In the genomic region with DNA sequence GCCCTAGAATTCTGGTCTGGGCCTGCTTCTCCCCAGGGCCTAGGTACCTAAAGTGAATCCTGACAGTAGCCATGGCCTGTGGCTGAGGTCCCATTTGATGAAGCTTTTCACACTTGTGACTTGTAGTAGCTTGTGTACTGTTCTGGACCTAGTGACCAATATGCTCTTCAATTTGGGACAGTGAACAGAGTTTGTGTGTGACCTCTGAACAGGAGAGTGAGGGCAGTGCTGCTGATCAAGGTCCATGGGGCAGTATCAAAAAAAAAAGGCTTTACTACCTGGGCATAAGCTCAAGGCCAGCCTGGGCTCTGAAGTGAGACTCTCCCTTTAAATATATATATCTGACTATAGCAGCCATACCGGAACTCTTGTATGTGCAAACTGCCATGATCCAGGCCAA, we compare ENCODE assay signal across 42 mouse cellular contexts. TPM values are rescaled to one million over a fixed set of nuclear protein-coding genes. Genes with fewer than 3 reads are reported as not detected.
"Had no signal": no experiment of that assay in that cellular context is flagged by ENCODE, and none has a peak within 500 bp of the region (broad histone marks: within the 10 kb centered on the region; RNA-seq: fewer than 3 reads in every experiment).

No protein-coding gene starts in this region.

- H3K27ac ChIP-seq: left cerebral cortex, adult 2 months; limb, embryonic 10.5 days; limb, embryonic 12.5 days; limb, embryonic 13.5 days; limb, embryonic 15.5 days; liver, embryonic 12.5 days; liver, embryonic 13.5 days; liver, embryonic 14.5 days; liver, embryonic 15.5 days; lung, embryonic 15.5 days; macrophage; midbrain, embryonic 10.5 days; midbrain, embryonic 12.5 days; midbrain, embryonic 13.5 days; midbrain, embryonic 15.5 days; neural tube, embryonic 12.5 days had no signal

- ATAC-seq: liver, embryonic 12.5 days; lung, postnatal 0 days; midbrain, embryonic 13.5 days; midbrain, embryonic 15.5 days; midbrain, embryonic 16.5 days had no signal

- H3K4me2 ChIP-seq: limb, embryonic 12.5 days; limb, embryonic 13.5 days; limb, embryonic 15.5 days; liver, embryonic 12.5 days; liver, embryonic 13.5 days; liver, embryonic 15.5 days; lung, embryonic 14.5 days; lung, embryonic 15.5 days; midbrain, embryonic 11.5 days; midbrain, embryonic 12.5 days; midbrain, embryonic 13.5 days; midbrain, embryonic 15.5 days; neural tube, embryonic 12.5 days had no signal

- DNase-seq: left cerebral cortex, postnatal 4 days; liver, embryonic 13.5 days; lung, adult 18-20 months; lung, adult 2 months; lung, embryonic 14.5 days; lung, postnatal 10 days; lung, postnatal 14 days; lung, postnatal 36 days; lung, postnatal 4 days; midbrain, embryonic 14.5 days had no signal

- H3K4me1 ChIP-seq: limb, embryonic 10.5 days; limb, embryonic 12.5 days; limb, embryonic 13.5 days; limb, embryonic 15.5 days; liver, embryonic 12.5 days; liver, embryonic 13.5 days; liver, embryonic 15.5 days; lung, embryonic 15.5 days; midbrain, embryonic 10.5 days; midbrain, embryonic 12.5 days; midbrain, embryonic 13.5 days; midbrain, embryonic 15.5 days; neural tube, embryonic 12.5 days had no signal

- H3K27me3 ChIP-seq: limb, embryonic 12.5 days; limb, embryonic 13.5 days; limb, embryonic 15.5 days; liver, embryonic 12.5 days; liver, embryonic 13.5 days; liver, embryonic 15.5 days; lung, embryonic 15.5 days; megakaryocyte, embryonic 14.5 days; midbrain, embryonic 12.5 days; midbrain, embryonic 13.5 days; midbrain, embryonic 15.5 days; neural tube, embryonic 12.5 days had no signal

- H3K9ac ChIP-seq: limb, embryonic 12.5 days; limb, embryonic 13.5 days; limb, embryonic 15.5 days; liver, embryonic 12.5 days; liver, embryonic 13.5 days; liver, embryonic 14.5 days; liver, embryonic 15.5 days; lung, embryonic 14.5 days; lung, embryonic 15.5 days; midbrain, embryonic 12.5 days; midbrain, embryonic 13.5 days; midbrain, embryonic 15.5 days; neural tube, embryonic 12.5 days had no signal

- H3K4me3 ChIP-seq: left cerebral cortex, adult 2 months; limb, embryonic 10.5 days; limb, embryonic 12.5 days; limb, embryonic 13.5 days; limb, embryonic 15.5 days; liver, embryonic 12.5 days; liver, embryonic 13.5 days; liver, embryonic 15.5 days; lung, embryonic 15.5 days; megakaryocyte, embryonic 14.5 days; midbrain, embryonic 10.5 days; midbrain, embryonic 12.5 days; midbrain, embryonic 13.5 days; midbrain, embryonic 15.5 days; myocyte; neural tube, embryonic 12.5 days had no signal

- H3K9me3 ChIP-seq: limb, embryonic 10.5 days; limb, embryonic 12.5 days; limb, embryonic 13.5 days; limb, embryonic 15.5 days; liver, embryonic 12.5 days; liver, embryonic 13.5 days; liver, embryonic 15.5 days; lung, embryonic 15.5 days; megakaryocyte, embryonic 14.5 days; midbrain, embryonic 10.5 days; midbrain, embryonic 12.5 days; midbrain, embryonic 13.5 days; midbrain, embryonic 15.5 days; neural tube, embryonic 12.5 days had no signal

RNA-seq across cellular contexts. Expression of a gene that starts 17.7 kb away (rescaled TPM):
- total RNA-seq: left cerebral cortex, adult 18-20 months; left cerebral cortex, adult 8-10 months; left cerebral cortex, postnatal 10 days; left cerebral cortex, postnatal 14 days; left cerebral cortex, postnatal 25 days; megakaryocyte, adult 5-6 weeks; midbrain, postnatal 0 days; monocyte, adult 5-6 weeks had no signal
- polyA plus RNA-seq: macrophage had no signal

RNA-seq across cellular contexts. Expression of a gene that starts 24.6 kb away (rescaled TPM):
- total RNA-seq: left cerebral cortex, adult 18-20 months; left cerebral cortex, adult 2 months; left cerebral cortex, adult 8-10 months; left cerebral cortex, postnatal 10 days; left cerebral cortex, postnatal 14 days; left cerebral cortex, postnatal 25 days; left cerebral cortex, postnatal 36 days; left cerebral cortex, postnatal 4 days; midbrain, postnatal 0 days; monocyte, adult 5-6 weeks had no signal
- polyA plus RNA-seq: limb, embryonic 10.5 days; limb, embryonic 11.5 days; liver, embryonic 12.5 days; lung, adult 2 months; lung, embryonic 14.5 days; macrophage; midbrain, embryonic 11.5 days; midbrain, embryonic 12.5 days; midbrain, embryonic 14.5 days; midbrain, embryonic 15.5 days; midbrain, embryonic 16.5 days; midbrain, postnatal 0 days; myocyte; neural tube, embryonic 11.5 days; neural tube, embryonic 12.5 days had no signal

RNA-seq across cellular contexts. Expression of a gene that starts 59.1 kb away (rescaled TPM):
- total RNA-seq: megakaryocyte, adult 5-6 weeks; monocyte, adult 5-6 weeks had no signal
- polyA plus RNA-seq: limb, embryonic 11.5 days; limb, embryonic 15.5 days; liver, embryonic 12.5 days; liver, embryonic 13.5 days; liver, embryonic 15.5 days; liver, embryonic 16.5 days; macrophage; myocyte had no signal
